ENCODE assay signal across 8 mouse cellular contexts in the genomic region with DNA sequence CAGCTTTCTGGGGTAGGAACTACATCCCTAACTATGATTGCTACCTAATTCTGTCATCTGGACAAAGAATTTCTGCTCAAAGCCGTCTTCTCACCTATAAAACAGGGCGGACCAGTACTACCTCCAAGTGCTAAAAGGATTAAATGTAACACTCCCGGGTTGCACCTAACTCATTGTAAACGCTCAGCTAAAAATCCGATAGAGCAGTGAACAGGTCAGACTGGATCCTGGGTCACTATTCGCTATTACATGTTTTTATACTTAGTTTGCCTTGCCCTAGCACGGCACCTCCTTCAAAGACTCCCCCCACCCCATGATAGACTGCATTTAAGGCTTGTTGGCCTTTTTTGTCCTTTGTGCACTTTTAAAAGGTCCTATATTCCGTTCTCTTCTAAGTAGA. TPM values are rescaled to one million over a fixed set of nuclear protein-coding genes. Genes with fewer than 3 reads are reported as not detected.
DNase-seq lines count a peak whose midpoint lies in the region; ATAC-seq and TF ChIP-seq lines count a peak whose summit lies in the region.

No protein-coding gene starts in this region.

- no peak for TF ChIP-seq RAD21 in MEL (IDR thresholded peaks at IDR 0.05; ENCODE audit: low read depth, low read length)

- H3K27ac ChIP-seq in kidney, adult 2 months (ENCODE audit: insufficient read depth, low read depth, low read length), result peak overlapping the region; percentile 84
- H3K27ac ChIP-seq in MEL (ENCODE audit: control insufficient read depth, low read depth, low read length), result no peak overlapping the region
- peak overlapping the region; percentile 98 for H3K27ac ChIP-seq in hindbrain, embryonic 10.5 days
- no peak overlapping the region for H3K27ac ChIP-seq in midbrain, embryonic 11.5 days (ENCODE audit: low read depth, low read length)

- TF ChIP-seq POLR2A in kidney, adult 2 months (IDR thresholded peaks at IDR 0.05; ENCODE audit: low read depth, low read length), result no peak
- TF ChIP-seq POLR2A in MEL (IDR thresholded peaks at IDR 0.05; ENCODE audit: control insufficient read depth in 1 of 2, insufficient read depth in 1 of 2, low read depth in 1 of 2, low read length in 2 of 2, poor library complexity in 1 of 2), result no peak

- DNase-seq in kidney, adult 2 months, result no peak
- DNase-seq in kidney, postnatal 36 days, result no peak
- DNase-seq in MEL (ENCODE audit: low read depth, low spot score), result no peak
- DNase-seq in hindbrain, embryonic 10.5 days (ENCODE audit: low spot score), result no peak
- no peak for DNase-seq in midbrain, embryonic 11.5 days (ENCODE audit: low spot score, missing footprints)
- no peak for DNase-seq in right cerebral cortex, postnatal 14 days
- DNase-seq in cerebellum, adult 9-10 months, result no peak
- no peak for DNase-seq in urinary bladder, postnatal 10 days (ENCODE audit: low spot score)

- H3K79me2 ChIP-seq in MEL (ENCODE audit: control insufficient read depth, insufficient read depth, low read length, poor library complexity), result peaks cover 29% of the 10 kb centered on the region

- peak overlapping the region; percentile 88 for H3K4me2 ChIP-seq in midbrain, embryonic 11.5 days

- peak overlapping the region; percentile 63 for H3K4me3 ChIP-seq in kidney, adult 2 months (ENCODE audit: insufficient read depth, low read depth, low read length)
- H3K4me3 ChIP-seq in MEL (ENCODE audit: control insufficient read depth in 1 of 2, insufficient read depth in 1 of 2, low read depth in 2 of 2, low read length in 2 of 2), result peak overlapping the region; percentile 75 to 96
- H3K4me3 ChIP-seq in hindbrain, embryonic 10.5 days, result peak overlapping the region; percentile 94
- H3K4me3 ChIP-seq in midbrain, embryonic 11.5 days (ENCODE audit: low read depth, low read length), result peak overlapping the region; percentile 91

- no peaks in the 10 kb centered on the region for H3K27me3 ChIP-seq in kidney, adult 2 months (replicated peaks; ENCODE audit: control insufficient read depth, insufficient read depth, low read length)
- H3K27me3 ChIP-seq in MEL (ENCODE audit: control insufficient read depth in 1 of 2, insufficient read depth in 2 of 2, low read length in 2 of 2), result no peaks in the 10 kb centered on the region
- no peaks in the 10 kb centered on the region for H3K27me3 ChIP-seq in hindbrain, embryonic 10.5 days (ENCODE audit: insufficient read depth, poor library complexity, severe bottlenecking)
- no peaks in the 10 kb centered on the region for H3K27me3 ChIP-seq in midbrain, embryonic 11.5 days (ENCODE audit: control insufficient read depth, insufficient read depth, low read length)

- peaks cover 11% of the 10 kb centered on the region; the same call in 1 of the 2 replicates for H3K4me1 ChIP-seq in kidney, adult 2 months (ENCODE audit: control insufficient read depth, insufficient read depth, low read length)
- peaks cover 0 to 5% of the 10 kb centered on the region in 2 experiments; a peak in 1 of 4 replicates for H3K4me1 ChIP-seq in MEL (ENCODE audit: control insufficient read depth in 1 of 2, insufficient read depth in 2 of 2, low read length in 2 of 2)
- H3K4me1 ChIP-seq in hindbrain, embryonic 10.5 days (replicated peaks), result peaks cover 52% of the 10 kb centered on the region
- peaks cover 19% of the 10 kb centered on the region for H3K4me1 ChIP-seq in midbrain, embryonic 11.5 days (ENCODE audit: control insufficient read depth, insufficient read depth, low read length)

- no peaks in the 10 kb centered on the region for H3K9me3 ChIP-seq in MEL (replicated peaks; ENCODE audit: insufficient read depth, low read length)
- no peaks in the 10 kb centered on the region for H3K9me3 ChIP-seq in hindbrain, embryonic 10.5 days
- no peaks in the 10 kb centered on the region for H3K9me3 ChIP-seq in midbrain, embryonic 11.5 days (ENCODE audit: control insufficient read depth, low read length)

- WGBS in kidney, adult 2 months, result 6% methylated on average over 8 of the region's 8 CpGs
- WGBS in hindbrain, embryonic 10.5 days, result 15% methylated on average over 8 of the region's 8 CpGs
- 12% methylated on average over 8 of the region's 8 CpGs for WGBS in midbrain, embryonic 11.5 days

- no peaks in the 10 kb centered on the region; the same call in 1 of the 2 replicates for H3K36me3 ChIP-seq in kidney, adult 2 months (ENCODE audit: control insufficient read depth, insufficient read depth, low read length)
- H3K36me3 ChIP-seq in MEL (ENCODE audit: control insufficient read depth in 1 of 2, insufficient read depth in 2 of 2, low read length in 2 of 2), result peaks cover 0 to 7% of the 10 kb centered on the region in 2 experiments; a peak in 2 of 4 replicates
- H3K36me3 ChIP-seq in hindbrain, embryonic 10.5 days, result peaks cover 28% of the 10 kb centered on the region
- H3K36me3 ChIP-seq in midbrain, embryonic 11.5 days (ENCODE audit: control insufficient read depth, insufficient read depth, low read length), result no peaks in the 10 kb centered on the region

- H3K9ac ChIP-seq in MEL (ENCODE audit: control insufficient read depth, low read depth, low read length, poor library complexity, severe bottlenecking), result peak overlapping the region; percentile 98
- peak overlapping the region; percentile 98 for H3K9ac ChIP-seq in midbrain, embryonic 11.5 days (ENCODE audit: low read length)

- no peak for TF ChIP-seq EP300 in MEL (IDR thresholded peaks at IDR 0.05; ENCODE audit: low read depth in 1 of 2, low read length in 2 of 2)

- no peak for ATAC-seq in midbrain, embryonic 11.5 days (ENCODE audit: low FRiP score)

- no peak for TF ChIP-seq CTCF in kidney, adult 2 months (conservative IDR thresholded peaks at IDR 0.05; ENCODE audit: insufficient read depth, insufficient read length, low read depth, low read length)
- TF ChIP-seq CTCF in MEL (IDR thresholded peaks at IDR 0.05 in 2 of 3, conservative IDR thresholded peaks at IDR 0.05 in 1 of 3; ENCODE audit: control insufficient read depth in 1 of 3, insufficient read depth in 1 of 3, low read depth in 2 of 3, low read length in 3 of 3, poor library complexity in 1 of 3, severe bottlenecking in 1 of 3), result no peak

TF ChIP-seq in MEL, 35 proteins besides CTCF, POLR2A, EP300 and RAD21:
- no peak for TF ChIP-seq MAFK (IDR thresholded peaks at IDR 0.05; ENCODE audit: borderline replicate concordance, low read depth, low read length)
- no peak for TF ChIP-seq CHD1 (IDR thresholded peaks at IDR 0.05; ENCODE audit: low read depth, low read length)
- no peak for TF ChIP-seq NELFE (IDR thresholded peaks at IDR 0.05; ENCODE audit: low read depth, low read length)
- TF ChIP-seq USF1 (IDR thresholded peaks at IDR 0.05; ENCODE audit: low read depth, low read length), result no peak
- TF ChIP-seq GATA1 (IDR thresholded peaks at IDR 0.05; ENCODE audit: low read depth, low read length), result no peak
- no peak for TF ChIP-seq HCFC1 (IDR thresholded peaks at IDR 0.05; ENCODE audit: low read depth, low read length)
- TF ChIP-seq ZMIZ1 (IDR thresholded peaks at IDR 0.05; ENCODE audit: low read depth, low read length), result no peak
- no peak for TF ChIP-seq MAZ (IDR thresholded peaks at IDR 0.05; ENCODE audit: low read depth, low read length)

RNA-seq across cellular contexts. Expression of a gene that starts 1.6 kb away (rescaled TPM):
- 88.6 and 92.7 TPM in 2 replicates for polyA plus RNA-seq in kidney, adult 2 months (2012; rRNA removed)
- total RNA-seq in MEL (2012; rRNA removed), result 21.1 and 26.6 TPM in 2 replicates
- 10 to 100 TPM in 1 of 2 experiments, not detected in 1; 35.7 TPM for polyA plus RNA-seq in MEL (2012; ENCODE audit: insufficient read depth in 1 of 2, insufficient read length in 2 of 2, low read depth in 1 of 2, low replicate concordance in 2 of 2, missing spikeins in 1 of 2)
- polyA plus RNA-seq in hindbrain, embryonic 10.5 days (2016; fragmentation: Nextera tagmentation; extraction: Ambion mirVana), result 76.4 and 86.5 TPM in 2 replicates
- polyA plus RNA-seq in midbrain, embryonic 11.5 days (2014; fragmentation: Nextera tagmentation; extraction: Ambion mirVana), result 141 and 148 TPM in 2 replicates

RNA-seq across cellular contexts. Expression of a gene that starts 47.5 kb away (rescaled TPM):
- 41.7 and 53.2 TPM in 2 replicates for polyA plus RNA-seq in kidney, adult 2 months (2012; rRNA removed)
- total RNA-seq in MEL (2012; rRNA removed), result 80.6 and 105 TPM in 2 replicates
- 100 to 1,000 TPM; 212 to 571 TPM for polyA plus RNA-seq in MEL (2012; ENCODE audit: insufficient read depth in 1 of 2, insufficient read length in 2 of 2, low read depth in 1 of 2, low replicate concordance in 2 of 2, missing spikeins in 1 of 2)
- polyA plus RNA-seq in hindbrain, embryonic 10.5 days (2016; fragmentation: Nextera tagmentation; extraction: Ambion mirVana), result 422 and 455 TPM in 2 replicates
- polyA plus RNA-seq in midbrain, embryonic 11.5 days (2014; fragmentation: Nextera tagmentation; extraction: Ambion mirVana), result 518 and 522 TPM in 2 replicates

Comparison
In these comparisons a context has a peak if more than half of its experiments do, and no peak if none do; other contexts are left out.
1. H3K27ac ChIP-seq: peak in kidney, adult 2 months (single experiment) and hindbrain, embryonic 10.5 days (single experiment); none in MEL (single experiment) and midbrain, embryonic 11.5 days (single experiment).
2. Peak in every context shown above with its lines, with median percentiles within 50 percentile points of each other: H3K4me3 ChIP-seq.